Mouse (Mus musculus) heart, embryonic 11.5 days (tissue): ENCODE measurements around the gene Stra6. TPM values are rescaled to one million over a fixed set of nuclear protein-coding genes. Genes with fewer than 3 reads are reported as not detected.

Source experiments
- ATAC-seq: fragments of 200-750 bp; cut with Nextera tagmentation; replicated peaks from 2 replicates; pipeline ENCODE4 v1.8.0; 2017; ENCODE audit warnings: moderate library complexity; ENCODE audit not compliant: insufficient number of reproducible peaks, low FRiP score, low TSS enrichment
- H3K27ac ChIP-seq: fragments of 300-500 bp; sonication (generic); 2 replicates; pipeline ENCODE4 v1.5.1; 2014; ENCODE audit warnings: mild to moderate bottlenecking, low read depth, low read length
- H3K27me3 ChIP-seq: fragments of 300-500 bp; sonication (generic); 2 replicates; pipeline ENCODE4 v1.6.1; 2014; ENCODE audit warnings: mild to moderate bottlenecking, low read length, mixed read lengths; ENCODE audit not compliant: control insufficient read depth, insufficient read depth
- H3K36me3 ChIP-seq: fragments of 300-500 bp; sonication (generic); 2 replicates; pipeline ENCODE4 v1.6.1; 2014; ENCODE audit warnings: mild to moderate bottlenecking, low read length, moderate library complexity, mixed read lengths; ENCODE audit not compliant: control insufficient read depth, insufficient read depth
- H3K4me1 ChIP-seq: fragments of 300-500 bp; sonication (generic); 2 replicates; pipeline ENCODE4 v1.6.1; 2014; ENCODE audit warnings: low read length; ENCODE audit not compliant: control insufficient read depth, insufficient read depth
- H3K4me2 ChIP-seq: fragments of 300-500 bp; sonication (generic); 2 replicates; pipeline ENCODE4 v1.6.1; 2014; ENCODE audit warnings: mild to moderate bottlenecking, moderate library complexity
- H3K4me3 ChIP-seq: fragments of 300-500 bp; sonication (generic); 2 replicates; pipeline ENCODE4 v1.5.1; 2014; ENCODE audit warnings: low read depth, low read length
- H3K9ac ChIP-seq: fragments of 300-500 bp; sonication (generic); 2 replicates; pipeline ENCODE4 v1.6.1; 2014; ENCODE audit warnings: mild to moderate bottlenecking, low read depth, low read length, moderate library complexity
- H3K9me3 ChIP-seq: fragments of 300-500 bp; sonication (generic); replicated peaks from 2 replicates; pipeline ENCODE4 v1.6.1; 2016; ENCODE audit warnings: low read length; ENCODE audit not compliant: control insufficient read depth
- WGBS: fragments of 180-500 bp; shearing (Covaris S2); extraction: QIAGEN DNeasy Blood & Tissue Kit; methylation state at CpG from one replicate; pipeline ENCODE4 v1.1.7; 2014; ENCODE audit not compliant: insufficient replicate concordance; 5-methylcytosine and 5-hydroxymethylcytosine counted together
- polyA plus RNA-seq: library from polyadenylated mRNA; unstranded; fragments of >200 nt; fragmentation: Nextera tagmentation; extraction: Ambion mirVana; gene quantifications from 2 replicates; pipeline ENCODE4 v1.2.1, GENCODE M21; 2014

The Stra6 gene
- 3.4 and 4.0 TPM in 2 replicates for polyA plus RNA-seq

DNA sequence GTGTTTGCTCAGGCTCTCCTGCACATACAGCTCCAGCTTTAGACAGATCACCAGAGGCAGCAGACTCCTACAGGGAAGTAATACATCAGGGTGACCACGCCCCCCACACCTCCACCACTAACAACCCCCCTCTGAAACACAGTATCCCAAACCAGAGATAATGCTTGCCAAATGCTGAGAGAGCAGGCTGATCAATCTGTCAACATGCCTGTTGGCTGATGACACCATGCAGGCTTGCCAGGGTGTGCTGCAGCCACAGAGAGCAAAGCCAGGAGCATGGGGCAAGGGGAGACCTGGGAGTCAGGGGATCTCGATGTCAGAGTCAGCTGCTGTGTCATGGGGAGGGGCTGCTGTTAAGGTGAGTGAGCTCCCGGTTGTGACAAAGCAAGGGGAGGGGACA lies at the start of gene Stra6:
Gene Stra6 (plus strand): TSS at position 258 of the 400 bp plus-strand sequence.
- ATAC-seq, result no peak
- Histone ChIP-seq H3K9ac (no peak within 1 kb of the TSS), H3K36me3 (no peaks in the 10 kb centered on the region), H3K4me3 (no peak within 1 kb of the TSS), H3K27me3 (peaks cover 18% of the 10 kb centered on the region), H3K4me1 (peaks cover 36% of the 10 kb centered on the region), H3K4me2 (peak within 1 kb of the TSS; percentile 17), H3K9me3 (no peaks in the 10 kb centered on the region), H3K27ac (no peak within 1 kb of the TSS)
- WGBS, result 4% methylated on average over 3 of the region's 3 CpGs

DNA sequence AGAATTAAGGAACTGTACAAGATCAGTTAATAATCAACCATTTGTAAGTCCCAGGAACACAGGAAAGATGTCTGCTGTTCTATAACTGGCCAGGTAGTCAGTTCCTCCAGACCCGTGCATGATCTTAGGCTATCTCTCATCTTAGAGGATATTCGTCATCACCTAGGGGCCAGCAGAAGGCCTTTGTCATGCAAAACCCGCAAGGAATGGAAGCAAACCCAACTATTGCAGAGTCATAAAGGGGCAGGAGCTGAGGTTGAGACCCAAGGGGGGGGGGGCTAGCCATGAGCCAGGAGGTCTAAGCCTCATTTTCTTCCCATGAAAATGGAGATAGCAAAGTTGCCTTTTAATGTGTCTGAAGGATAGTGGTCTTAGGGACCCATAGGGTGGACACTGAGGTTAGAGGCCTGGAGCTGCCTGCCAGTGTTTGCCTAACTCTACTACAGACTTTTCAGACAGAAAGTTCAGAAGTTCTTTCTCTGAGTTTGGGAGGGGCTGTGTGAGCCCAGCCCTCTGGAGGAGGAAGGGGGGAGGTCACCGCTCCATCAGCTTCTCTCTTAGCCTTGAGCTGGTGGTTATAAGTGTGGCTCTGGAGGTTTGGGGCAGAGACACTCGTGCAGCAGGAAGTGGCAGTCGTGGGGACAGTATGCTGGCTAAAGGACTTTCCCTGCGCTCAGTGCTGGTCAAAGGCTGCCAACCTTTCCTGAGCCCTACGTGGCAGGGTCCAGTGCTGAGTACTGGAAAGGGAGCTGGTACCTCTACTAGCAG lies 49.0 kb upstream of the Stra6 start:
- H3K4me2 ChIP-seq, result no peak overlapping the region
- no peak overlapping the region for H3K27ac ChIP-seq
- no peaks in the 10 kb centered on the region for H3K27me3 ChIP-seq
- H3K36me3 ChIP-seq, result no peaks in the 10 kb centered on the region
- 54% methylated on average over 8 of the region's 8 CpGs for WGBS
- no peak overlapping the region for H3K9ac ChIP-seq
- ATAC-seq, result no peak
- H3K4me1 ChIP-seq, result peaks cover 12% of the 10 kb centered on the region; the same call in 1 of the 2 replicates
- H3K4me3 ChIP-seq, result no peak overlapping the region
- no peaks in the 10 kb centered on the region for H3K9me3 ChIP-seq

DNA sequence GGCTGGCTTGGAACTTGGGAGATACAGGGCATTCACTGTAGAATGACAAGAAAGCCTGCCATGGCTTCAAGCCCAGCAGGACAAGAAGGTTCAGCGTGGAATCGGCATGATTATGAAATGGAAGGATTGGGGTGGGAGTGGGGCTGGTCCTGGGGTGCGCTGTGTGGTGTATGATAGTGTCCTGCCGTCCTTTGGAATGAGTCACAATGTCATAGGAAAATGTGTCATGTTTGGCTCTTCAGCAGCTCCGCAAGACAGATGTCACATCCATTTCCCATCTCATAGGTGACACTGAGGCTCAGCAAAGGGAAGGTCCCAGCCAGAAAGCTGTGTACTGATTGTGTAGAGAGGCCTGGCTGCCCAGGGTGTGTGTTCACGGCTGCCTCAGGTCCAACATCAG lies 47.7 kb upstream of the Stra6 start:
- ATAC-seq, result no peak
- H3K4me1 ChIP-seq, result peaks cover 10% of the 10 kb centered on the region; the same call in 1 of the 2 replicates
- WGBS, result 81% methylated on average over 6 of the region's 6 CpGs
- no peaks in the 10 kb centered on the region for H3K9me3 ChIP-seq
- H3K36me3 ChIP-seq, result no peaks in the 10 kb centered on the region
- H3K27ac ChIP-seq, result no peak overlapping the region
- H3K4me3 ChIP-seq, result no peak overlapping the region
- no peak overlapping the region for H3K4me2 ChIP-seq
- no peaks in the 10 kb centered on the region for H3K27me3 ChIP-seq
- H3K9ac ChIP-seq, result no peak overlapping the region

GRCm38 (mm10) chr9:58016962-58017361 lies 46.6 kb upstream of the Stra6 start:
- WGBS, result 50% methylated on average over 3 of the region's 3 CpGs
- Histone ChIP-seq H3K36me3 (no peaks in the 10 kb centered on the region), H3K27me3 (no peaks in the 10 kb centered on the region)

GRCm38 (mm10) chr9:58018385-58018784 lies 45.2 kb upstream of the Stra6 start:
- Histone ChIP-seq H3K9me3 (no peaks in the 10 kb centered on the region), H3K9ac (no peak overlapping the region), H3K27me3 (no peaks in the 10 kb centered on the region; the same call in 1 of the 2 replicates), H3K4me3 (no peak overlapping the region), H3K4me2 (no peak overlapping the region), H3K27ac (no peak overlapping the region), H3K4me1 (peaks cover 5% of the 10 kb centered on the region; the same call in 1 of the 2 replicates), H3K36me3 (no peaks in the 10 kb centered on the region)
- no peak for ATAC-seq
- 73% methylated on average over 5 of the region's 5 CpGs for WGBS

More at GRCm38 (mm10) chr9:58016962-58017361, 46.6 kb upstream of the Stra6 start:
- Histone ChIP-seq H3K9me3 (no peaks in the 10 kb centered on the region), H3K4me1 (peaks cover 5% of the 10 kb centered on the region; the same call in 1 of the 2 replicates), H3K27ac (no peak overlapping the region), H3K9ac (no peak overlapping the region), H3K4me2 (no peak overlapping the region), H3K4me3 (no peak overlapping the region)
- no peak for ATAC-seq

GRCm38 (mm10) chr9:58025995-58026394 lies 37.6 kb upstream of the Stra6 start:
- no peak overlapping the region for H3K4me2 ChIP-seq
- no peaks in the 10 kb centered on the region for H3K9me3 ChIP-seq
- no peak overlapping the region for H3K4me3 ChIP-seq
- no peaks in the 10 kb centered on the region; the same call in 1 of the 2 replicates for H3K27me3 ChIP-seq
- no peaks in the 10 kb centered on the region for H3K4me1 ChIP-seq
- no peak for ATAC-seq
- no peaks in the 10 kb centered on the region for H3K36me3 ChIP-seq
- no peak overlapping the region for H3K27ac ChIP-seq
- no peak overlapping the region for H3K9ac ChIP-seq
- 75% methylated on average over 9 of the region's 9 CpGs for WGBS

DNA sequence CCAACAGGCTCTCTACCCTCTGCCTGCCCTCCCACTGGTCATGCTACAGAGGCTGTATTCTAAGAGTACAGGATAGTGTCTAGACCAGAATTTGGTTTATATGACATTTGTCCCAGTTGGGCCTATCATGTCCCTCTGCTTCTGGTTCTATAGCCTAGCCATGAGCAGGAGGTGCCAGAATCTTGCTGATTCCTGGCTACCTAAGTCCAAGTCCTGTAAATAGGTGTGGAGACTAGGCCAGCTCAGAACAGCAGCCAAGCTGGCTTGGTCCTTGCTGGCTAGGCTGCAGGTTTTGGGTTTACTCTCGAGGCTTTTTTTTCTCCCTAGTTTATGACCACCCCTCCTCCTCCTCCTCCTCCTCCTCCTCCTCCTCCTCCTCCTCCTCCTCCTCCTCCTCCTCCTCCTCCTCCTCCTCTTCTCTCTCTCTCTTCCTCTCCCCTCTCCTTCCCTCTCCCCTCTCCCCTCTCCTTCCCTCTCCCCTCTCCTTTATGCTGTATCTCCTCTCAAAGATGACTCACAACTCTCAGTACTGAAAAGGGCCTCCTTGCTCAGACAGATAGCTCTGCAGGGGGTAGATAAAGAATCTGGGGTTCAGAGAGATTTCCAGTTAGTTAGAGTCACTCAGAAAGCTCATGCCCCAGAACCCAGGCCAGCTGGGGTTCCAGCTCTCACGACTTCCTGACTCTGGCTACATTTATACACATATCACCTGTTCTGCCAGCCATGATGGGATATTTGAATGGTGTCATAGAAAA lies 36.0 kb upstream of the Stra6 start:
- H3K4me1 ChIP-seq, result no peaks in the 10 kb centered on the region
- H3K27me3 ChIP-seq, result peaks cover under 1% of the 10 kb centered on the region; the same call in 1 of the 2 replicates
- WGBS, result 41% methylated on average over 2 of the region's 2 CpGs
- no peak overlapping the region for H3K4me3 ChIP-seq
- H3K9ac ChIP-seq, result no peak overlapping the region
- no peaks in the 10 kb centered on the region for H3K36me3 ChIP-seq
- H3K9me3 ChIP-seq, result no peaks in the 10 kb centered on the region
- ATAC-seq, result no peak
- no peak overlapping the region for H3K27ac ChIP-seq
- no peak overlapping the region for H3K4me2 ChIP-seq

GRCm38 (mm10) chr9:58028841-58029240 lies 34.7 kb upstream of the Stra6 start:
- Histone ChIP-seq H3K36me3 (no peaks in the 10 kb centered on the region), H3K27me3 (peaks cover 7% of the 10 kb centered on the region; the same call in 1 of the 2 replicates), H3K4me3 (no peak overlapping the region), H3K9ac (no peak overlapping the region), H3K4me2 (no peak overlapping the region), H3K27ac (no peak overlapping the region), H3K9me3 (no peaks in the 10 kb centered on the region), H3K4me1 (no peaks in the 10 kb centered on the region)
- no peak for ATAC-seq
- whole genome bisulfite sequencing, result 50% methylated on average over 5 of the region's 5 CpGs
